Mouse (Mus musculus) layer of hippocampus, postnatal 14 days (tissue): ENCODE measurements at regions not wholly inside any gene's neighbourhood (a gene's known extent, or its start where the extent isn't known, plus 50 kb on each side); places are given as distances from the start of the nearest gene placed in this dataset.

ENCODE experiments used
- DNase-seq, 2 experiments: peaks; one replicate each; pipeline ENCODE4 v3.0.0; 2021 to 2022; ENCODE audit warnings: low spot score in 2 of 2, mixed read lengths in 1 of 2

DNA sequence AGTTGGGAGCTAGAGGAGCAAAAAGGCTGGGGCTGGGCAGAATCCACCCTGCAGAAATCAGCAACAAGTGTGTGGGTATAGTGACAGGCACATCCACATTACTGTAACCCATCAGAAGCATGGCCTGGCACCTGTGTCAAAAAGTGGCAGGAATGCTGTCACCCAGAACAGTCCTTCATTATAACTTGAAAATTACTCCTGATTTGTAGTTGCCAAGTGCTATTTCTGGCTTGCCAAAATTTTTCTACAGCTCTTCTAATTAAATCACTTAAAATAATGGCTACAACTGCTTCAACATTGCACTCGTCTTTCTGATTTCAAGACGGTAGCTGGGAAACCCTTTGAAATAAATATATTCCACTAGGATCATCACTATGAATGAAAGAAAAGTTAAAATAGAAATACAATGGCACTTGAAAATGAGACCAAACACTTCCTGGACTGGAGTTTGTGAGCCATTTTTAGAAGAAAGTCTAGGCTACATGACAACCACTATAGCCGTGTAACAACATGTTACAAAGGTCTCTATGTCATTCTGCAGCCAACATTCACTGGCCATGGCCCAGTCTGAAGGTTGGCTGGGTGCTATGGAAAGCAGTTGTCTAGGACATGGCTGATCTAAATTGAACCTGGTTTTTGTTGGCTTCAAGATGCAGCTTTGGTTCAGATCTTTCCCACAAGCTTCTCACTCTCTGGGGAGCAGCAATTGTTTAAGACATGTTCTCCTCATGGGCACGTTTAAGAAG is 190.6 kb upstream of the Tapt1 start:
- DNase-seq, result peak in 1 of 2 experiments; percentile 12

DNA sequence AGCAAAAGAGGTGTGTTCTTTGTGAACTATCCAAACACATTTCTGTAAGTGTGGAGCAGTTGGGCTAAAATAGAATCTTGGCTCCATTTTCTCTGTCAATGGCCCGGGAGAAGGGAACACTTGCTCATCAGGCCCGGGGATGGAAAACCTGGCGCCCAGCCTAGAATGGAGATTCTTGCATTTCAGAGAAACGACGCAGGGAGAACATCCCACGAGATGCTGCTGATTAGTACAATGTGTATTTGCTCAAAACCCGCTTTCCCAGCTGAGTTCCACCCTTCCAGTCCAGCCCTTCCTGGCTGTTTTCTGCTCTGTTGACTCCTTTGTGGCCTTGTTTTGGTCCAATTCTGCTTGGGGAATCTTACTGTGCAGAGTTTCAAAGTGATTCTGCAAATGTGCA is 188.0 kb upstream of the Tapt1 start:
- DNase-seq, result peak; percentile 63 to 89

DNA sequence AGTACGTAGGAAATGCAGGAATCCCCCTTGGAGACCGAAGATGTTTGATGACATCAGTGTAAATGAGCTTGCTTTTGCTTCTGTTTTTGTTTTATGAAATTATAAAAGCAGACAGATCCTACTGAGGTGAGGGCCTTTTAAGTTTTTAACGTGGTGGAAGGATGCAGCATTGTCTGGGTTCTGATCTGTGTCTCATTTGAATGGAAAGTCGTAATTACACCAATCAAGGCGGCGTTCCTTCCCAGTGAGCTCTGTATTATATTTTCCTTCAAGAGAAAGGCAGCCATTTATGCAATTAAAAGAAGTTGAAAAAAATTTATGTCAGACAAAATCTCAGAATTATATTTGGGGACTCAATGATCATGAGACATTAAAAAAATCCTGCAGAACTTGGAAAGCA is 176.9 kb upstream of the Tapt1 start:
- DNase-seq, result no peak

DNA sequence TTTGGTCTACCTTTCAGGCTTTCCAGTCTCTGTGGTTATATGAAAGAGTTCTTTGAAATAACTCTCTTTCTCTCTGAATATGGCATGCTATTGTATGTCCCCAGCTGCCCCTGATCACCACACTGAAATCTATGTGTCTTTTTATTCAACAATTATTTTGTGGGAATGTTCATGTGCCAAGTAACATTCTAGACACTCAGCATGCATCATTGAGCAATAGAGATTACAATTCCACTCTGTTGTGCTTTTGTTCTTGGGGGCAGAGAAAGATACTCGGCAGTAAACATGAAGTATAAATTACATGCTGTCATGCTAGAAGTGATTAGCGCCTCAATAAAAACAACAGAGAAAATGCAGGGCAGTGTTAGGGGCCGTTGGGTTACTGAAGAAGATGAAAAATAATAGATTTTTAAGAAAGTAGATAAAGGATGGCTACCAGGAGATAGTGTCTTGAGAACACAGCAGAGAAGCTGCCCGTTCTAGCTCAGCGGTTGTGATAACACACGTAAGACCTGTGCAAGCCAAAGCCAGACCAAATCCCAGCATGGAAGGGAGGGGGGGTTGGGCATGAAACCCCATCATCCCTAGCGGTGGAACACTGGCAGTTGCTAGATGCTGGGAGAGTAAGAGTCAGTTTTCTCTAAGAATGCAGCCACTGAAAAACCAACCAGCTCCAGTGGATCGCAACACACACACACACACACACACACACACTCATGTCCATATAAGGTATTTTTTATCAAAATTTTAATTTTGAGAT is 174.3 kb upstream of the Tapt1 start:
- no peak for DNase-seq

DNA sequence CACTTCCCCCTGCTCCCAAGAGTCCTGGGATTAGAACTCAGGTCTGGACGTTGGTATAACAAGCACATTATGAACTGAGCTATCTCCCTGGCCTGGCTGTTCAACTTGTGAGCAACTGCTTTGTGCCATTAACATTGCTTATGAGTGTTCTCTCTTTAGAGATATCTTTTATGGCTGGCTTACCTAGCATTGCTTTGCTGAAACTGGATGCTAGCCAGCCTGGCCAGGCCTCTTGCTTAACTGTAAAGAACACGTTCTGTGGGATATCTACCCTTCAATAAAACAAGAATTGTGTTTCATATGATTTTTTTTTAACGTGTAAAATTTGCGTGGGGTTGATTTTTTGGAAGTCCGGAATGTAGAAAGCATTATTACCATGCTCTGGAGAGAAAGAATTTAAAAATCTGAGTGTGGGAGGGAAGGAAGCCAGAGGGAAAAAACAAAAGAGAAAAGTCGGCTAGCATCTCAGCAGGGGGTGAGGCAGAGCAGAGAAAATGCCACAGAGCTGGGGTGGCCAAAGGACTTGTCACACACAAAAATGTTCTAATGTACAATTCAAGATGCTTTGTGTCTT is 160.9 kb upstream of the Tapt1 start:
- no peak for DNase-seq

DNA sequence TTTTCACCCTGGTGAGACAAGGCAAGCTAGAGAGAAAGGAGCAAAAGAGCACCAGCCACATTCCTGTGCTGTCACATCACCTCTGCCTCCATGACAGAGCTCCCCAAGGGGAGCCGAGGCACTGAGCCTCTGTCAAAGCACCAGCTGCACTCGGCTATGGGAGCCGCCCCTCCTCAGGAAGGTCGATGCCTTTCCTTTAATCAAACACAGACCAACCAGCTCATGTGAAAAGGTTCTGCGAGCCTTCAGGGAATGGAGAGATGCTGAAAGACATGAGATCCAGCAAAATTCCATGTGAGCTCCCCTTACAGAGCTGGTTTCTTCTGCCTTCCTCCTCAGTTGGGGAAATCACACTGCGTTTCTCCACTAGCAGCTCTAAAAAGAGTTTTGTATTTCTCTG is 159.8 kb upstream of the Tapt1 start:
- no peak for DNase-seq

DNA sequence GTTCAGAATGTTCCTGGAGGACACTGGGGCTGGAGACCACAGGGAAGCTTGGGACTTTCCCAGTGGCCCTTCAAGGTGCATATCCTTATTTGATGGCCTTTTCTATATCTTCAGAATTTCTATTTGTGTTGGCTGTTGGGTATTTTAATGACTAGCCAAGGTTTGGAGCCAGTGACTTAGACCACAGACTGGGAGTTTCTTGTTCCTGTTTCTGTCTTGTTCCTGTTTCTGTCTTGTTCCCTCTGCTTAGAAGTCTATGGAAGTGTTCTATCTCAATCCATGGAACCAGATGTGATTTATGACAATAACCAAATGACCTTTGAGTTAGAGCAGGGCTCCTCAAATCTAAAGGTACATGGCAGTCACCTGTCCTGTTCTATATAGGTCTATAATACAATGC is 156.6 kb upstream of the Tapt1 start:
- DNase-seq, result no peak

DNA sequence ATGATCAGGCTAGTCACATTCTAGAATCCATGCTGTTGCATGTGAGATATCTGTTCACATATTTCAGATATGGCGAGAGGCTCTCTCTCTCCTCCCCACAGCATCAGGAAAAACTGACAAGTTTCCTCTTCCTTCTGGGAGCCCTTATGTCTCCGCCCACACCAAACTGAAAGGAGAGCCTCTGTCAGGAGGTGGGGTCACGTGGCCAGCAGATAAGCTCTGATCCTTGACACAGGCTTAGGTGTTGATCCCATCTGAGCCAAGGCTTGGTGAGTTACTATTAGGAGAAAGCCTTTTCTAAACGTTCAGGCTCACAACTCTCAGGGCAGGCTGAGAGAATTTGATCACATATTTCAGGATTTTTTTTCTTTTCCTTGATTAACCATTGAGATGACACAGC is 143.6 kb upstream of the Tapt1 start:
- DNase-seq, result peak in 1 of 2 experiments; percentile 13

DNA sequence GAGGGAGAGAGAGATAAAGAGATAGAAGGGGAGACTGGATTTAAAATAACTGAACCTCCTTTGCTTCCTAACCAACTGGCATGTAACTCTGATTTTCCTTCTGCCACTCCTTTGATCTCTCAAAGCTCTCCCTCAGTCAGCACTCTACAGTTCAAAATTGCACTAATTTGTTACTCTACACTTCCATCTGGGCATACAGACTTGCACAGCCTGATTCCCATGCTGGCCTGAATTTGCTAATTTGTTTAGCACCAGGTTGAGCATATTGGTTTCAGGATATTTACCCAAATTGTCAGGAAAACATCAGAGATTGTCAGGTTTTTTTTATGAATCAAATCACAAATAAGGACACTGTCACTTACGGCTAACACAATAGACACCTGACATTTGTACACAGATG is 125.9 kb upstream of the Tapt1 start:
- DNase-seq, result peak; percentile 21 to 70

DNA sequence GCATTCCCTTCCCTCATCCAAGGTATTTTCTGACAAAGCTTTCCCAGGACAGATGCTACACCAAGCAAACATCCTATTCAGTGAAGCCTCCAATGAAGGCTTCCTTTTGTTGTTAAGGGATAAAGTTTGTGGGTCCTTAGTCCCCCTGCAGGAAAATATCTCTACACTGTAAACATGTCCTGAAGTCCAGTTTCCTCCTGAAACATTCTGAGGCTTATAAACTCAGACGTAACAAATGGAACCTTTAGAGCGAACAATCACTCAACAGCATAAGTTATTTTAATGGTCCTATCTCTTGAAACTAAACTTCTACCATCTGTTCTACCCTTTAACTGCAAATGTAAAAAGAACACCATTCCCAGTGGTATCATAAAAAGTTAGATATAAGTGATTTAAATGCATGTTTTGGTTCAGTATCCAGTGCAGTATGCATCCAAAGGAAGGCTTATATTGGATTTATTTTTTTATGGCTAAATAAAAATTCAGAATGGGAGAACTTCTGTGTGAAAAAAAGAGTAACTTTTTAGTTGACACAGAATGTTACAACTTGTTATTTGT is 115.1 kb upstream of the Tapt1 start:
- DNase-seq, result no peak

DNA sequence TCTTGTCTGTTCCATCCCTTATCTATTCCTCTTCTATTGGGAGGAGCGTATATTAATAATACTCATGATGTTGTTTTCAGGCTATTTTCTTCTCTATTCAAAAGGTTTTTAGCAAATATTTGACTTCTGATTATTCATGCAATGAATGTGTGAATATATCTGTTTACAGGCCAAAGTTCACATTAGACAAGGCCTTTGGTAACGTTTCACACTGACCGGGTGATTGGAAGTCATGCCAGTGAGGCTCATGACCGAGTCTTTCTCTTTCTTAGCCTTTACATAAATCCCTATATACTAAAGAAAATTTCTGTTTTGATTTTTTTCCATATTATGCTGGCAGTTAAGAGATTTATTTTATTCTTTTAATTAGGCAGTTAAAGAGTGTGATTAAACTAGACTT is 112.2 kb upstream of the Tapt1 start:
- no peak for DNase-seq

DNA sequence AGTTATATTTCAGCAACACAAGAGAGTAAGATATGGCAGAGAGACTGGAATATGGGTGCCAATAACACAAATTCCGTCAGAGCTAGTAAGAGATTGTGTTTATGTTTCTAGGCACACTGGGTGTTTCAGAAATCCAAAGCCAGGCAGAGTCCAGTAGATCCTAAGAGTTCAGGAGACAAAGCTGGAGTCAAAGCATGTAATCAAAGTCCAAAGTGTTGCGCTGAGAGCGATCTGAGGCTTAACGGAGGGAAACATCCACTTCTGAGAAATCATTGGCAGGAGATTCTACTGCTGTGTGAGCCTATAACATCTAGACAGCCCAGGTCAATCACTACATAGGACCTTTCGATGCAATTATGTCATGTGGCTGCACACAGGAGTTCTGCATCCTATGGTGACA is 109.3 kb upstream of the Tapt1 start:
- no peak for DNase-seq

DNA sequence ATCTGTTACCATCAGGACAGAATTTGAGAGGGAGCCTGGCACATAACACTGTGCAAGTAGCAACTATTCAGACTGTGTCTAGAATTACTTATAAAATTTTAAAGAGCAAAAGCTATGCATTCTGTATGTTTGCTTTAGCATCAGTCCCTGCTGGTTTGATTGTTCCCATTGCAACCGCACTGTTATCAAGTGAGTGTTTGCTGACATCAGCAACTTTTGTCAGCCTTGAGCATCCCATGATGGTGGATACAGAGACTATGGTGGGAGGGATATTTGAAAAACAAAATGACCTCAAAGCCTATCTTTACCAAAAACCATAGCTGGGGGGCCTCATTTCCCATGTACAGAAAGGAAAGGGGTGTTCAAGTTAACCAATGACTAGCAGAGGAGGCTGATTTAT is 93.2 kb upstream of the Tapt1 start:
- DNase-seq, result no peak

DNA sequence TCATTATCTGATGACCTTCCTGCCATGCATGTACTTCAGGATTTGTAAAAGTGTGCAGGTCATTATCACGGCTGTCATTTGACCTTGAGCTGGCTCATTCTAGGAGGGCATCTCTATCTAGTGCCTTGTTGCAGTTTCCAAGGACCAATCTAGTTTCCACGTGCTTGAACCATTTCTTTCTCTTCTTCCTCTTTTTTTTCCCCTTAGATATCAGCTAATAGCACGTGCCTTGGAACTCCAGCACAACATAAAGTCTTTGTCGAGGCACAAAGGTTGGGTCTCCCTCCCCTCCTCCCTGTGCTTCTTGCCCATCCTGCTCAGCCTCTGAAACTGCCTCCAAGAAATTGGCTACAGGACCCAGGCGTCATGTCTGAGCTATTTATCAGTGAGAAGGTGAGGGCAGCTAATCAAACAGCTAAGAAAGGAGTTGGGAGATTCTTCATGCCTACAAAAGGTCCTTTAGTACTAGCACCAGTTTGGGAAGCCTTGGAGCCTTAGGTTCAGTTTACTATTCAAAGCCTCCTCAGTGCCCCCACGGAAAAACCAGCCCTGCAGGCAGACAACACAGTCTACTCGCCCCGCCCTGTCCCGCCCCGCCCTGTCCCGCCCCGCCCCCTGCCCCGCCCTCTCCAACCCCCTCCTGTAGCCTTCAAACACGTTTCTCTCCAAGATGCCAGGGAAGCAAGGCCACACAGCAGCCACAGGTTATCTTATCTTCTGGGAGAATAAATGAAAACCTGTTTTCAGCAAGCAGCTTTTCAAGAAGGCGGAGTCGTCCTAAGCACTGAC is 80.5 kb upstream of the Tapt1 start:
- no peak for DNase-seq

DNA sequence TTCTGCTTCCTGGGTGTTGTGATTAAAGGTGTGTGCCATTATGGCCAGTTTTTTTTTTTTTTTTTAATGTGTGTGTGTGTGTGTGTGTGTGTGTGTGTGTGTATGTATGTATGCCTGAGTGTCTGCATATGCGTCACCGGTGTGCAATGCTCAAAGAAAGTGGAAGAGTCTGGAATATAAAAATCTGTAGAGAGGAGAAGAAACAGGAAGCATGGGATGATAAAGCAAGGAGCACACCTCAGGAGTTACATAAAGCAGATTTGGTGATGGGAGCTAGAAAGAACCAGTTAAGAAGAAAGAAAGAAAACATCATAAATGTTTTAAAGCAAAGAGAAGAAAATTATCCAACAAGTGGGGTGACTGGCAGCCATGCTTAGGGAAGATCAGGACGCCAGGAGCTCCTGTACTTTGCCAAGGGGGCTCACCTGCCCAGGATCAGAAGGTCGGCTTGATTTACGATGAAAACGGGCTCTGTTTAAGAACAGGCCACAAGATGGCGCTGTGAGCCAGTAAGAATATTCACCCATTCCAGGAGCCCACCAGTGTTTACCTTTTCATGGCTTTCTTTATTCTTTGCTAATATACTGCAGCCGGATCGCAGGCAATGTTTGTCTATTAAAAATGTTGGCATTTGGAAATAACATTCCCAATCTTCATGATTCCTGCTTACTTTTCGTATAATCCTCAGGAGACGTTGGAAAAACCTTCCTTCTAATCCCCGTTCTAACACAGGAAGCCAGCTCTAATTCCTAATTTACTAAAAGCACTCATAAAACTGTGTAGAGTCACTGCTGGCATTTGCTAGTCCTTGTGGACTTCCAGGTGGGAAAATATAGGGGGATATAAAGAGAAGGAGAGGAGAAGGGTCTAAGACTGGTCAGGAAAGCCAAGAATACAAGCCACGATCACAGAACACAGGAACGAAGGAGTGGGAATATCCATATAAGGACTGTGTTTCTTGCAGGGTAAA is 77.7 kb upstream of the Tapt1 start:
- DNase-seq, result peak; percentile 68 to 75

DNA sequence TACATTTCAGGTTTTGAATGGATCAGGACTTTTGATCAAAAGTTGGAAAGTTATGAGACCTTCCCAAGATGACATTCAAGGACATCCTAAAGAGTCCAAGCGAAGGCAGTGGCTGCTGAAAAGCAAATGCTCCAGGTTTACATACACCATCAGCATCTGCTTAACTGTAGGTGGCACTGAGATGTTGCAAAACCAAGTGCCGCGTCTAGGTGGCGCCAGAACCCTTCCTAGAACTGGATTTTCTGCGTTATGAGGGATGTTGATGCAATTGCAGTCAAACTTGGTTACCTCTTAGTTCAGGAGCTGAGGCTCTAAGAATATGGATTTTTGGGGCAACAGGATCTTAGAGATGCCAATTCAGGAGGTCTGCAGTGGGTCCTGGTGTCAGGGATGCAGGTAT is 58.0 kb upstream of the Tapt1 start:
- peak; percentile 89 to 90 for DNase-seq
